Mouse (Mus musculus) myocyte (in vitro differentiated cells): ENCODE measurements around the gene Arrb1.

Experiments used
- CEBPB ChIP-seq: IDR thresholded peaks from 2 replicates; pipeline ENCODE4 v1.6.1; 2011; ENCODE audit warnings: mild to moderate bottlenecking, moderate library complexity; ENCODE audit not compliant: poor library complexity, insufficient read depth, severe bottlenecking
- E2F4 ChIP-seq: IDR thresholded peaks from one replicate; pipeline ENCODE4 v1.6.1; 2011; ENCODE audit warnings: mild to moderate bottlenecking, control low read depth, moderate library complexity; ENCODE audit not compliant: insufficient read depth
- MAX ChIP-seq: IDR thresholded peaks from one replicate; pipeline ENCODE4 v1.6.1; 2011; ENCODE audit warnings: low read depth, mild to moderate bottlenecking, control low read depth
- MYOD1 ChIP-seq, 3 experiments: IDR thresholded peaks; one replicate each; pipeline ENCODE4 v1.6.1; 2011; ENCODE audit warnings: control low read depth in 2 of 3, low read depth in 2 of 3, mild to moderate bottlenecking in 2 of 3, moderate library complexity in 1 of 3; ENCODE audit not compliant: insufficient read length in 2 of 3, control insufficient read depth in 1 of 3
- POLR2A ChIP-seq: IDR thresholded peaks from one replicate; pipeline ENCODE4 v1.6.1; 2011; ENCODE audit warnings: low read depth, mild to moderate bottlenecking, control low read depth, moderate library complexity; ENCODE audit not compliant: insufficient read length
- POLR2AphosphoS2 ChIP-seq: IDR thresholded peaks from one replicate; pipeline ENCODE4 v1.6.1; 2011; ENCODE audit warnings: low read depth, control low read depth; ENCODE audit not compliant: insufficient read length
- REST ChIP-seq: IDR thresholded peaks from one replicate; pipeline ENCODE4 v1.6.1; 2011; ENCODE audit warnings: mild to moderate bottlenecking, control low read depth, moderate library complexity; ENCODE audit not compliant: insufficient read depth, insufficient read length
- SRF ChIP-seq: IDR thresholded peaks from one replicate; pipeline ENCODE4 v1.6.1; 2011; ENCODE audit warnings: low read depth; ENCODE audit not compliant: control insufficient read depth, insufficient read length
- TCF12 ChIP-seq: IDR thresholded peaks from one replicate; pipeline ENCODE4 v1.6.1; 2011; ENCODE audit warnings: mild to moderate bottlenecking, control low read depth; ENCODE audit not compliant: poor library complexity, insufficient read depth, severe bottlenecking
- USF1 ChIP-seq: IDR thresholded peaks from one replicate; pipeline ENCODE4 v1.6.1; 2011; ENCODE audit warnings: low read depth, mild to moderate bottlenecking, control low read depth, moderate library complexity

DNA sequence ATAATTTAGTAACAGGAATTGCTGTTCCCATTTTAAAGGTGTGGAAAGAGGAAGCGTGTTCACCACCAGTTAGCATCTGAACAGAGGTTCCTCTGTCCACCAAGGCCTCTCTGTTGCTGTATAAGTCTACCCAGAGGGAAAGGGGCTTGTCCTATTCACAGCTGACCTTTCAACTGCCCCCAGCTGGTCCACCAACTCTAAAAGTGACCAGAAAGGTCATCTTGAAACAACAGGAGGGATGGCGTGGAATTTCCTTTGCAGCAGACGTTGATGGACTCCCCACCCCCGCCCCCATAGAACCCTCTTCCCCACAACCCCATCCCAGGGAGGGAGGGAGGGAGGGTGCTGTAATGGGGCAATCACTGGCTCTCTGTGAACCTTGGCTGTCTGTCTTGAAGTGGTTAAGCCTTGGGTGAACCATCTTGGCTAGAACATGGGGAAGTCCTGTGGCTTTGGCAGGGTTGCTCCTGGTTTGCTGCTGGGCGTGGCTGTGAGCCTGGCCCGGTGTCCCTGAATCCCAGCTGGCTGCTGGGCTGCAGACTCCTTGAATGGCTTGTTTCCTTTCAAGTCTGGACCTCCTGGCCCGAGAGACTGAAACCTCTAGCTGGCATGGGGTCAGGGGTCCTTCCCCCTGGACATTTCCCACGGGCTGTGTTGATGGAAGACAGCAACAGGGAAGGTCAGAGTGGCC, 4.1 kb downstream of the Arrb1 start:
- no peak for TF ChIP-seq POLR2A
- no peak for TF ChIP-seq E2F4
- TF ChIP-seq MAX: no peak
- TF ChIP-seq TCF12: no peak
- no peak for TF ChIP-seq CEBPB
- TF ChIP-seq SRF: no peak
- no peak for TF ChIP-seq USF1
- TF ChIP-seq POLR2AphosphoS2: no peak
- no peak for TF ChIP-seq MYOD1 (IDR thresholded peaks at IDR 0.05; ENCODE audit: control insufficient read depth in 1 of 3, insufficient read length in 2 of 3, low read depth in 2 of 3)
- TF ChIP-seq REST: no peak
